ENCODE assay signal across 8 mouse cellular contexts in the genomic region with DNA sequence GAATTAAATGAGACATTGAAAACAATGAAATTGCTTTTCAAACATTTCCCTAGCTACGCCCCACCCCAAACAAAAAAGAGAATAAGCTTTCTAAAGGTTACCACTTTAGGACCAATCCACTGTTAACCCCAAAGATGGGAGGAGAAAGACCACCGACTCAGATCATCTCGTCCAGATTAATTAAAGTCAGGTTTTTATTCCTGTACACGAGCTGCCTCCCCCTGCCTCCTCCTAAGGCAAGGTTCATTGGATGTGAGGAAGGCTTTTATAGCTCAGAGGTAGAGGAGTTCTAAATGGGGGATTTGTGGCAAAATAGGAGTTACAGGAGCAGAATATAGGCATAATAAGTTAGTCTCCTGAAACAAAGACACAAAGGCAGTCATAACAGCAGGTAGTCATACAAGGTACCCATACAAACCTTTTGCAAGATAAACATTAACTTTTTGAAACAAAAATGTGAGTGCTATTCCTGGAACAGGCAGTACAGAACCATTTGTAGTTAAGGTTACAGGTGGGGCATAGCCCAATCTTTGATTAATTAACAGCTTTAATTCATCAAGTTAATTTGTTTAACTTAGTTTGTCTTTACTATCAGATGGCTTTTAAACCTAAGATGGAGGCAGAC. TPM values are rescaled to one million over a fixed set of nuclear protein-coding genes. Genes with fewer than 3 reads are reported as not detected.
DNase-seq lines count a peak whose midpoint lies in the region; ATAC-seq and TF ChIP-seq lines count a peak whose summit lies in the region.

No protein-coding gene starts in this region.

- WGBS in thymus, adult 2 months: 84% methylated on average over 4 of the region's 4 CpGs
- WGBS in liver, embryonic 13.5 days (ENCODE audit: insufficient replicate concordance): 48% methylated on average over 4 of the region's 4 CpGs

- no peak overlapping the region for H3K27ac ChIP-seq in thymus, adult 2 months (ENCODE audit: control insufficient read depth, insufficient read depth, low read length)
- peak overlapping the region; percentile 51; the same call in 1 of the 2 replicates for H3K27ac ChIP-seq in liver, embryonic 13.5 days

- H3K27me3 ChIP-seq in thymus, adult 2 months (ENCODE audit: control insufficient read depth, insufficient read depth, low read length): no peaks in the 10 kb centered on the region
- no peaks in the 10 kb centered on the region for H3K27me3 ChIP-seq in liver, embryonic 13.5 days

- no peaks in the 10 kb centered on the region for H3K9me3 ChIP-seq in liver, embryonic 13.5 days (replicated peaks)

- TF ChIP-seq CTCF in thymus, adult 2 months (IDR thresholded peaks at IDR 0.05; ENCODE audit: borderline replicate concordance, control insufficient read depth, extremely low read depth, insufficient read depth, low read length, poor library complexity): no peak

- peak; percentile 83 for DNase-seq in heart, adult 11 months
- DNase-seq in heart, postnatal 25 days (ENCODE audit: low spot score): no peak
- DNase-seq in thymus, adult 2 months: peak; percentile 5
- no peak for DNase-seq in thymus, postnatal 36 days
- no peak for DNase-seq in liver, embryonic 13.5 days
- DNase-seq in frontal cortex, adult 2 months (ENCODE audit: extremely low spot score in 1 of 2, low spot score in 1 of 2): no peak
- DNase-seq in thymus, adult 18-20 months: no peak

- peak overlapping the region; percentile 62 for H3K4me2 ChIP-seq in liver, embryonic 13.5 days

- no peak for TF ChIP-seq POLR2A in thymus, adult 2 months (IDR thresholded peaks at IDR 0.05; ENCODE audit: control insufficient read depth, extremely low read depth, insufficient read depth, low read length, poor library complexity)

- no peaks in the 10 kb centered on the region for H3K36me3 ChIP-seq in thymus, adult 2 months (ENCODE audit: control insufficient read depth, insufficient read depth, low read length)
- peaks cover 14% of the 10 kb centered on the region for H3K36me3 ChIP-seq in liver, embryonic 13.5 days

- no peak for ATAC-seq in liver, embryonic 13.5 days (ENCODE audit: low read depth)
- ATAC-seq in erythroid progenitor cell, adult 5-6 weeks (replicated peaks; ENCODE audit: low FRiP score, poor library complexity, severe bottlenecking): no peak

- H3K9ac ChIP-seq in liver, embryonic 13.5 days: peak overlapping the region; percentile 42; the same call in 1 of the 2 replicates

- H3K4me1 ChIP-seq in thymus, adult 2 months (replicated peaks; ENCODE audit: control insufficient read depth, insufficient read depth, low read length): peaks cover 4% of the 10 kb centered on the region
- H3K4me1 ChIP-seq in liver, embryonic 13.5 days (replicated peaks): peaks cover 34% of the 10 kb centered on the region

- H3K4me3 ChIP-seq in thymus, adult 2 months (ENCODE audit: control insufficient read depth, insufficient read depth, low read length): no peak overlapping the region
- peak overlapping the region; percentile 86 for H3K4me3 ChIP-seq in liver, embryonic 13.5 days (replicated peaks)

- intact Hi-C loops in heart, postnatal 25 days (cut with DNase I): loop anchor here (2.0 to 5.0 kb wide), 2 partner anchors 28 to 113 kb away; no protein-coding TSS in a partner anchor

RNA-seq across cellular contexts. Expression of a gene that starts 0.7 kb away (rescaled TPM):
- total RNA-seq in heart, postnatal 25 days (2021): 100 to 1,000 TPM; 168 to 170 TPM
- 58.1 and 80.2 TPM in 2 replicates for polyA plus RNA-seq in thymus, adult 2 months (2012; rRNA removed)
- polyA plus RNA-seq in liver, embryonic 13.5 days (2015; fragmentation: Nextera tagmentation; extraction: Ambion mirVana): 47.7 and 61.9 TPM in 2 replicates
- total RNA-seq in erythroid progenitor cell, adult 5-6 weeks (2015; ENCODE audit: low replicate concordance): 10.5 and 28.9 TPM in 2 replicates
- total RNA-seq in erythroid progenitor cell, adult 5-6 weeks (2017; ENCODE audit: low replicate concordance): 5.6 and 26.3 TPM in 2 replicates
- 77.5 and 83.9 TPM in 2 replicates for polyA plus RNA-seq in frontal cortex, adult 2 months (2012; rRNA removed)

Comparison
In these comparisons a context has a peak if more than half of its experiments do, and no peak if none do; other contexts are left out.
1. DNase-seq: peak in heart, adult 11 months (single experiment) and thymus, adult 2 months (single experiment); none in heart, postnatal 25 days (single experiment), thymus, postnatal 36 days (0 of 2), liver, embryonic 13.5 days (single experiment), frontal cortex, adult 2 months (0 of 2) and thymus, adult 18-20 months (0 of 2).